Mouse (Mus musculus): ENCODE data around the gene Golph3l.
"Not testable (repeated sequence)": the region's sequence is repeated elsewhere in the genome, so short reads cannot be mapped to it uniquely, and the experiment has no call there.

Gene Golph3l

DNA sequence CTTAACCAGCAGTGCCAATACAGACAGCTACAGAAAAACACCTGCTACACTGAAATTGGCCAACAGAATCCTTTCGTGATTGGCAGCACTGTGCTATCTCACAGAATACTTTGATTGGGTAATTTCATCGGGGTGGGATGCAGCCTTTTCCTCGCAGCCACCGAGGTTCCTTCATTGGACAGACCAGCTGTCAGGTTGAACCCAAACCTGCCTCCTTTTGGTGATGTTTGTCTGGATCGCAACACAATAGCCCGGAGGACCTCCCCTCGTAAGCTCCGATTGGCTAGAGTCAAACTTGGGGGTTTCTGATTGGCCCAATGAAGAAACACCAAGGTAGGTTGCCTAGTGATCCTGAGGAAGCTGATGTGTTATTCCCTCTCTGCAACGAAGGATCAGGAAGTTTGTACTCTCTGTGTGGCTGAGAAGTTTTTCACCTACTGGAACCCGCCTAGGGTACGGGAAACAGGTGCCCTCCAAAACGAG is at the start of gene Golph3l:
Gene Golph3l (plus strand): TSS at position 331 of the 483 bp plus-strand sequence.
- peak; percentile 96 for DNase-seq (ENCODE audit: low read depth, low spot score)

- no peak for DNase-seq (ENCODE audit: low read depth, low spot score)
Measured at GRCm38 (mm10) chr3:95538936-95539335, 49.8 kb upstream of the Golph3l start.

DNA sequence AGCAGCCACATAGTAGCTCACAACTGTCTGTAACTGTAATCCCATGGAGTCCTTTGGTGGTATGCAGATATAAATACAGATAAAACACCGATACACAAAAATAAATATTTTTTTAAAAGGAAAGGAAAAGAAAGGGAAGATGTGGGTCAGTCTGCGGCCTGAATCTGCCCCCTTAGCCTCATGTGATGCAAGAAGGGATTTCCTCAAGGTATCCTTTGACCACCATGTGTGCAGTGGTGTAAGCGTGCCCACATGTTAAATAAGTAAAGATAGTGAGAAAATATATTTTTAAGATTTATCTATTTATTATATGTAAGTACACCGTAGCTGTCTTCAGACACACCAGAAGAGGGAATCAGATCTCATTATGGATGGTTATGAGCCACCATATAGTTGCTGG is 48.9 kb upstream of the Golph3l start:
- no peak for DNase-seq (ENCODE audit: low read depth, low spot score)

DNA sequence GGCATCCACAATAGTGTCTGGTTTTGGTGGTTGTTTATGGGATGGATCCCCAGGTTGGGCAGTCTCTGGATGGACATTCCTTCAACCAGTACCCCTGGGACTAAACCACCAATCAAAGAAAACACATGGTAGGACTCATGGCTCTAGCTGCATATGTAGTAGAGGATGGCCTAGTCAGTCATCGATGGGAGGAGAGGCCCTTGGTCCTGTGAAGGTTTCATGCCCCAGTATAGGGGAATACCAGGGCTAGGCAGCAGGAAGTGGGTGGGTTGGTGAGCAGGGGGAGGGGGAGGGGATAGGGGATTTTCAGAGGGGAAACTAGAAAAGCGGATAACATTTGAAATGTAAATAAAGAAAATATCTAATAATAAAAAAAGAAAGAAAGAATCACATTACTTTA is 47.5 kb upstream of the Golph3l start:
- peak; percentile 47 for DNase-seq (ENCODE audit: low read depth, low spot score)

DNA sequence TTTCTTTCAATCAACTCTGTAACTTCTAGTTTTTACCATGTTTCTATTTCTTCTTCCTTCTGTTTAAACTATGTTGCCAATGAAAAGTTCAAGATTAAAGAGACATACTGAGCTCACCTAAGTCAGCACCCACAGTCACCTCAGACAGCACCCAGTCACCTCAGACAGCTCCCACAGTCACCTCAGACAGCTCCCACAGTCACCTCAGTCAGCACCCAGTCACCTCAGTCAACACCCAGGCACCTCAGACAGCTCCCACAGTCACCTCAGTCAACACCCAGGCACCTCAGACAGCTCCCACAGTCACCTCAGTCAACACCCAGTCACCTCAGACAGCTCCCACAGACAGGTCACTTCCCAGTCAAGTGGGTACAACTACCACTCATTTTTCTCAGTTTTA is 46.6 kb upstream of the Golph3l start:
- DNase-seq (ENCODE audit: low read depth, low spot score): peak; percentile 29

- no peak for DNase-seq (ENCODE audit: low read depth, low spot score)
Measured at GRCm38 (mm10) chr3:95542981-95543380, 45.8 kb upstream of the Golph3l start.

- DNase-seq (ENCODE audit: low read depth, low spot score): no peak
Measured at GRCm38 (mm10) chr3:95550176-95550575, 38.6 kb upstream of the Golph3l start.

DNA sequence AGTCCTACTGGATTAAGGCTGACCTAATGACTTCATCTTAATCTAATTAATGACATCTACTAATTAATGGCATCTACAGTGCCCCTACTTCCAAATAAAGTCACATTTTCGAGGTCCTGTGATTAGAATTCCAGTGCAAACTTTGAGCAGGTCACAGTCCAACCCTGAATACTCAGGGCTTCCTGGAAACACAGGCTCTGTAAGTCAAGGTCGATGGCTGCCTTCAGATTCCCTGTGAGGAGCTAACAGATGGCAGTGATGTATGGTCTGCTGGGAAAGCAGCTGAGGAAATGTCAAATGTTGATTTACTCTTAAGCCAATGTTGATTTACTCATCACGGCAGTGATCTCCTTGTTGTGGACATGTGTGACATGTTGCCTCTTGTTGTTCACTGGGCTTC is 34.7 kb upstream of the Golph3l start:
- DNase-seq (ENCODE audit: low read depth, low spot score): no peak

GRCm38 (mm10) chr3:95559437-95559836 is 29.3 kb upstream of the Golph3l start, which contains the start of gene Hormad1:
Hormad1 (plus strand) TSS chr3:95559677.
- no peak for DNase-seq (ENCODE audit: low read depth, low spot score)

GRCm38 (mm10) chr3:95560738-95561137 is 28.0 kb upstream of the Golph3l start:
- DNase-seq (ENCODE audit: low read depth, low spot score): no peak

DNA sequence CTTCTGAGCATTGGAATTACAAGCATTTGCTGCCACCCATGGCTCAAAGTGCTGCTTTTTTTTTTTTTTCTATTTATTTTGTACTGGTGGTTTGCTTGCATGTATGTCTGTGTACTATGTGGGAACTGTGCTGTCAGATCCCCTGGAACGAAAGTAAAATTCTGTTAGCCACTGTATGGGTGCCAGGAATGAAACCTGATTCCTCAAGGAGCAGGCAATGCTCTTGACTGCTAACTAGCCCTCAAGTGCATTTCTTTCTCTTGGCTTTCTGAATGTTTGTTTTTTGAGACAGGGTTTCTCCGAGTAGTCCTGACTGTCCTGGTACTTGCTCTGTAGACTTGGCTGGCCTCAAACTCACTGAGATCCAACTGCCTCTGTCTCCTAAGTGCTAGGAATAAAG is 26.9 kb upstream of the Golph3l start:
- DNase-seq (ENCODE audit: low read depth, low spot score): no peak

GRCm38 (mm10) chr3:95569585-95569984 is 19.1 kb upstream of the Golph3l start:
- DNase-seq (ENCODE audit: low read depth, low spot score): no peak

- DNase-seq (ENCODE audit: low read depth, low spot score): no peak
Measured at GRCm38 (mm10) chr3:95587754-95588603, 755 bp upstream of the Golph3l start.

- no peak for DNase-seq (ENCODE audit: low read depth, low spot score)
Measured at GRCm38 (mm10) chr3:95598734-95599133, 10.0 kb downstream of the Golph3l start.

GRCm38 (mm10) chr3:95601287-95601686 is 12.6 kb downstream of the Golph3l start:
- no peak for DNase-seq (ENCODE audit: low read depth, low spot score)

- no peak for DNase-seq (ENCODE audit: low read depth, low spot score)
Measured at GRCm38 (mm10) chr3:95606096-95606495, 17.4 kb downstream of the Golph3l start.

- no peak for DNase-seq (ENCODE audit: low read depth, low spot score)
Measured at GRCm38 (mm10) chr3:95609195-95609594, 20.5 kb downstream of the Golph3l start.

DNA sequence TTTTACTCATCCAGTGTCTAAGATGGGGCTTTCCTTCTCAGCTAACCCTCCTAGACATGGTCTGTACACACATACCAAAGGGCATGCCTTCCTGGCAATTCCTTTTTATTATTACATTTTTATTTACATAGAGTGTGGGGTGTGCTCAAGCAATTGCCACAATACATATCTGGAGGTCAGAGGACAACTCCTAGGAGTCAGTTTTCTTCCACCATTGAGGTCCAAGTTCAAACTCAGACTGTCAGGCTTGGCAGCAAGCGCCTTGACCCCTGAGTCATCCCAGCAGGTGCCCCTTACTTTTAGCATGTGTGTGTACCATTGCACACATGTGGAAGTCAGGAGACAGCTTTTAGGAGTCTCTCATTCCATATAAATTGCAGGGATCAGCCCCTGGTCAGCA is 25.3 kb downstream of the Golph3l start:
- no peak for DNase-seq (ENCODE audit: low read depth, low spot score)

GRCm38 (mm10) chr3:95618511-95618910 is 29.8 kb downstream of the Golph3l start:
- no peak for DNase-seq (ENCODE audit: low read depth, low spot score)

GRCm38 (mm10) chr3:95621241-95621640 is 32.5 kb downstream of the Golph3l start:
- no peak for DNase-seq (ENCODE audit: low read depth, low spot score)

GRCm38 (mm10) chr3:95622421-95622820 is 33.7 kb downstream of the Golph3l start:
- not testable (repeated sequence) for DNase-seq (ENCODE audit: low read depth, low spot score)

DNA sequence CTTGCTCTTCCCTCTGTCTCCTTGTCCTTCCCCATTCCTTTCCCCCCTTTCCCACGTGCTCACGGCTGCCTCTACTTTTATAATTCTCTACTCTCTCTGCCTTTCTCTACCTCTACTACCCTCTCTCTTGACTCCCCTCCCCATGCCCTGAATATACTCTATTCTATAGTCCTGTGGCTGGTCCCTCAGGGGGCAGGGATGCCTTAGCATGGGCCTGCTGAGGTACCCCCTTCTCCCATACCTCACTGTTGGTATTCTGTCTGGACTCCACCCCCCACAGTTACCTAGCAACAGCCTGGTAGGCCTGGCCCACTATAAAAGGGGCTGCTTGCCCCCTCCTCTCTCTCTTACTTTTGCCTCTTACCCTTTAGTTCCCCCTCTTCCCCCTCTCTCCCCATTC is 34.8 kb downstream of the Golph3l start:
- no peak for DNase-seq (ENCODE audit: low read depth, low spot score)

GRCm38 (mm10) chr3:95623991-95624515 is 35.3 kb downstream of the Golph3l start:
- DNase-seq (ENCODE audit: low read depth, low spot score): not testable (repeated sequence)
